28 mouse cellular contexts compared by ENCODE assay signal in the genomic region with DNA sequence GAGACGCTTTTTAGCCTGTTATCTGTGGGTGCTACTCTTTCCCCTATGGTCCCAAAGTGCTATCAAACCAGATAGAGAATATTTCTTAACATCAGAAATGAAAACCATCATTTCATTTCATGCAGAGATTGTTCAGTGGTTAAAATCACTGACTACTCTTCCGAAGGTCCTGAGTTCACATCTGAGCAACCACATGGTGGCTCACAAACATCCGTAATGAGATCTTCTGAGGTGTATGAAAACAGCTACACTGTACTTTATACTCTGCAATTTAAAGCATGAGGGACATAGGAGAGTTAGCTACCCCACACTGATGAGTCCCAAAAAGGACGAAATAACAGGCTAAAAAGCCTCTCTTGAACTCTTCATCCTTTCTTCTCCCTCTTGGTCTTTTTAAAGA. TPM values are rescaled to one million over a fixed set of nuclear protein-coding genes. Genes with fewer than 3 reads are reported as not detected.
DNase-seq lines count a peak whose midpoint lies in the region; ATAC-seq and TF ChIP-seq lines count a peak whose summit lies in the region.
"Had no signal": no experiment of that assay in that cellular context is flagged by ENCODE, and none has a peak within 500 bp of the region (broad histone marks: within the 10 kb centered on the region; RNA-seq: fewer than 3 reads in every experiment).

No protein-coding gene starts in this region.

- no peaks in the 10 kb centered on the region for H3K4me1 ChIP-seq in brown adipose tissue, adult 24 weeks (ENCODE audit: control insufficient read depth, insufficient read depth, insufficient read length, low read length)
- H3K4me1 ChIP-seq: heart, embryonic 10.5 days; hindbrain, embryonic 15.5 days; neural tube, embryonic 12.5 days; stomach, embryonic 15.5 days had no signal

- H3K4me3 ChIP-seq in gastrocnemius, adult 2 months: peak overlapping the region; percentile 90
- no peak overlapping the region for H3K4me3 ChIP-seq in brown adipose tissue, adult 24 weeks (ENCODE audit: insufficient read depth, low read depth, low read length)
- H3K4me3 ChIP-seq: embryonic facial prominence, embryonic 12.5 days; erythroblast, embryonic 14.5 days; forebrain, embryonic 12.5 days; heart, embryonic 10.5 days; hindbrain, embryonic 15.5 days; liver, embryonic 12.5 days; neural tube, embryonic 12.5 days; stomach, embryonic 15.5 days had no signal

- peak; percentile 69 for ATAC-seq in CD4-positive, CD25-positive, alpha-beta regulatory T cell, adult 4 months
- ATAC-seq: intestine, postnatal 0 days; liver, embryonic 12.5 days had no signal

- no peak for TF ChIP-seq CTCF in gastrocnemius, adult 2 months (IDR thresholded peaks at IDR 0.05)

- peak overlapping the region; percentile 96 for H3K27ac ChIP-seq in gastrocnemius, adult 2 months
- H3K27ac ChIP-seq in brown adipose tissue, adult 24 weeks (replicated peaks; ENCODE audit: low read depth, low read length): peak overlapping the region; percentile 35
- H3K27ac ChIP-seq: embryonic facial prominence, embryonic 12.5 days; forebrain, embryonic 12.5 days; heart, embryonic 10.5 days; hindbrain, embryonic 15.5 days; liver, embryonic 12.5 days; neural tube, embryonic 12.5 days; stomach, embryonic 15.5 days had no signal

- DNase-seq in gastrocnemius, adult 2 months: no peak
- DNase-seq in gastrocnemius, postnatal 36 days: no peak
- DNase-seq in naive thymus-derived CD4-positive, alpha-beta T cell, adult 2 months (ENCODE audit: low read depth): peak; percentile 74
- no peak for DNase-seq in cerebellum, adult 11 months
- DNase-seq in kidney, adult 9 months: no peak
- no peak for DNase-seq in frontal cortex, postnatal 10 days (ENCODE audit: low spot score in 2 of 2)
- DNase-seq: adrenal gland, postnatal 36 days; cerebellum, adult 2 months; cerebellum, postnatal 25 days; heart, postnatal 4 days; kidney, postnatal 10 days; lung, postnatal 14 days; midbrain, embryonic 14.5 days; retina, postnatal 1 day; right cerebral cortex, postnatal 25 days; thymus, postnatal 4 days had no signal

- intact Hi-C loops in gastrocnemius, adult 2 months (cut with DNase I): loop anchor here (5.0 kb wide), 1 partner anchor 204 kb away; no protein-coding TSS in a partner anchor
- intact Hi-C loops in gastrocnemius, postnatal 36 days (cut with DNase I): loop anchor here (10.0 kb wide), 2 partner anchors 201 to 291 kb away; a partner anchor contains a TSS

RNA-seq across cellular contexts. Expression of a gene that starts 5.6 kb away (rescaled TPM):
- total RNA-seq in gastrocnemius, adult 2 months (2021): 100 to 1,000 TPM in 1 of 2 experiments, 10 to 100 TPM in 1; 73.7 to 109 TPM
- total RNA-seq in gastrocnemius, postnatal 36 days (2021): 10 to 100 TPM; 59.3 to 69.5 TPM
- 10 to 100 TPM in 1 of 2 experiments, 1 to 10 TPM in 1; 7.8 to 11.7 TPM for polyA plus RNA-seq in CD4-positive, CD25-positive, alpha-beta regulatory T cell, adult 4 months (2017; shearing (Covaris generic))
- 58.5 and 127 TPM in 2 replicates for polyA plus RNA-seq in brown adipose tissue, adult 24 weeks (2012; ENCODE audit: insufficient read depth, insufficient read length, missing spikeins)
- polyA plus RNA-seq: erythroblast, embryonic 14.5 days; forebrain, embryonic 12.5 days; heart, embryonic 10.5 days; limb, embryonic 11.5 days; liver, embryonic 12.5 days; neural tube, embryonic 12.5 days had no signal
